Mouse (Mus musculus) layer of hippocampus, adult 9-10 months (tissue): ENCODE measurements around the gene Ninj1.
A peak's percentile ranks its signal among the peaks of the same experiment; 100 is the strongest.

ENCODE experiments used
- DNase-seq: peaks from one replicate; pipeline ENCODE4 v3.0.0; 2022; ENCODE audit warnings: low spot score

Ninj1 gene

DNA sequence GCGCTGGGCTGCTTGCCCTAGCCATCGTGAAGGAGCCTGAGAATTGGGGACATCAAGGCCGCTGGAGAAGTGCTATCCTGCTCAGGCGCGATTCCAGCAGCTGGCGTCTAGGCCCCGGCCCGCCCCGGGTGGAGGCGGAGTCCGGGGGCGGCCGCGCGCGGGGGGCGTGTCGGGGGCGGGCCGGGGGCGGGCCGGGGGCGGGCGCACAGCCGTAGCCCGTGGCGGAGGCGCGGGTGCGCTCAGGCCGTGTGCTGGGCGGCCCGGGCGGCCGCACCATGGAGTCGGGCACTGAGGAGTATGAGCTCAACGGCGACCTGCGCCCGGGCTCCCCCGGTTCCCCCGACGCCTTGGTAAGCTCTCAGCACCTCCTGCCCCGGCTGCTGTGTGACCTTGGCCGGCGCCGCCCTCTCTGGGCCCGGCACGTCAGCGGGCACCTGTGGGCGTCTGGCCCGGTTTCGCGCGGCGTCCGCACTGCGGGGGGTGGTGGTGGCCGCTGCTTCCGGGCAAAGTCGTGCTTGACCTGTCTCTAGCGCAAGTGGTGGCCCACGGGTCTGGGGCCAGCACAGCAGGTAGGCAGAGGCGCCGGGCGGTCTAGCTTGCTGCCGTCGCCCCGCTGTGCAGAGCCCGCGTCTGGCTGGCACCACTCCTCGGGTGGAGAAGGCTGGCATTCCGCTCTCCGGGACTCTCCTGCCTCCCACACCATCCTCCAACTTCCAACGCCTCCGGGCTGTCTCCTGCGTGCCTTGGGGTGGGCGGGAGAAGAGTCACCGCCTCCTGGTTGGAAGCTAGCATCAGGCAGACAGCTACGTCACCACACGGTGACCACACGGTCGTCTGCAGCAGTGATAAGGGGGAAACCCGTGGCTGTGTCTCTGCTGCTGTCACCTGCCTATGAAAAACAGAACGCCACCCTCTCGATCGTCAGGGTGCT is at the start of gene Ninj1:
Gene Ninj1 (plus strand): TSS at position 198 of the 931 bp plus-strand sequence.
- no peak for DNase-seq

- no peak for DNase-seq
Observed at GRCm38 (mm10) chr13:49140567-49140966, 46.7 kb upstream of the Ninj1 start.

GRCm38 (mm10) chr13:49142396-49142795 is 44.9 kb upstream of the Ninj1 start:
- DNase-seq = no peak

- no peak for DNase-seq
Observed at GRCm38 (mm10) chr13:49143323-49143722, 44.0 kb upstream of the Ninj1 start.

DNA sequence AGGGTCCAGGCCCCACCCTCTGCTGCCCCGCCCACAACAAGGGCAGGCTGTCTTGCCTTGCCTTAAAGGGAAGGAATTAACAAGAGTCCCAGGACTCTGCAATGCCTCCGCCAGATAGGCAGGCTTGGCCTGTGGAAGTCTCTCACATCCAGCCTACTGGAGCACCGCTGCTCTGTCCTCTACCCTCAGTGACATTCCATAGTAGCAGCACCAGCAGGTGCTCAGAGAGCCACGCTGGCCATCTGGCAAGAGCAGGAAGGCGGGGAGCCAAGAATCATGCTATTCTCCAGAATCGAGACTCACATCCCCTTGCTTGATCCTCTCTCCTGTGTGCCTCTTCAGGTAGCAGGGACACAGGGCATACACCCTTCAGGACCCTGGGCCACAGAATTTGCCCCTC is 42.8 kb upstream of the Ninj1 start:
- no peak for DNase-seq

DNA sequence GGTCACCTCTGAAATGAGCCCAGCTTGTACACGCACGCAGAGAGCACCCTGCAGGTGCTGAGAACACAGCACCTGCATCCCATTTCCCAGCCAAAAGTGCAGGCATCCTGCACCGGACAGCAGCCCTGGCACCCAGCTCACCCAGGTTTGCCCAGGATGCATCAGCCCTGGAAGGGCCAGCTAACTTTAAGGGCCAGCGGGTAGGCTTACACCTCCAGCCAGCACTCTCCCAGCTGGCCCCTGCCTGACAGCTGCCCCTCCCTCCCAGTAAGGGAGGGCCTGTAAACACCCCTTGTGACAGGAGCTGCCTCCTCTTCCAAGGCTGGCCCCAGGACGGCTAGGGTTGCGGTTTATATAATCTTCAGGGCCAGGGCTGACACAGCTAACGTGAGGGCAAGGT is 41.9 kb upstream of the Ninj1 start:
- DNase-seq = no peak

DNA sequence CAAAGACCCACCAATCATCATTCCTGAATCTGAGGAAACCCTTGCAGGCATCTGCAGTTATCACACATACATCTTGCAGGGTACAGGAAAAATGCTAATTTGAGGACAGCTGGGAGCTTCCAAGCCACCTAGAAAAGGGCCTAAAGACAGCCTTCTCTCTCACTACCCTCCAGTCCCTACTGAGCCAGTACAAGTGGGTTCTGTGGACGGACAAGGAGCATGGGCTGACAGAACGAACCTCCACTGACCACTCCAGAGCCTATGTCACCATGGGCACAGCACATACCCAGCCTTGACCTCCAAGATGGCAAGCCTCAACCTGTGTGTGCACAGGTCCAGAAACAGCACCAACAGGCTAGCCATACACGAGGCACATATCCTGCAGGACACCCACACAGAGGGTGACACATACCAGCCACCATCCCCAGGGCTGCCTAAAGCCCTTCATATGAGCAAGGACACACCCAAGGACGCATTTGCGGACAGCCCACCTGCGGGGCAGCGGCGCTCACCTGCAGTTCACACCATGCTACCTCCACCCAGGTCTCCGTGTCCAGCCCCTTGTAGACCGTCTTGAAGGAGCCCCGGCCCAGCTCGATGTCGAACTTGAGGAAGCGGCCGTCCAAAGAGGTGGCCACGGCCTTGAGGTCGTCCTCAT is 41.1 kb upstream of the Ninj1 start:
- no peak for DNase-seq

DNA sequence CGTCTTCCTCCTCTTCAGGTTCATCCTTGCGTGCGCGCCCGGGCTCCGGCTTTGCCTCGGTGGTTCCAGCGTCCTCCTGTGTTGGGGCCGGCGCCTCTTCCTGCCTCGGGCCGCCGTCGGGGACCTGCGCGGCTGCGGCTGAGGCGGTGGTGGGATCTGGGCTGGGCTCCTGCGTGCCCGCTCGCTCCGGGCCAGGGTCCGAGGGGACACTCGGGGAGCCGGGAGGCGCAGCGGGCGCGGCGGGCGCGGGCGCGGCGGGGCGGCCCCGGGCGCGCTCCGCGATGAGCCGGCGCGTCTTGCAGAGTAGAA is 40.6 kb upstream of the Ninj1 start:
- no peak for DNase-seq

DNA sequence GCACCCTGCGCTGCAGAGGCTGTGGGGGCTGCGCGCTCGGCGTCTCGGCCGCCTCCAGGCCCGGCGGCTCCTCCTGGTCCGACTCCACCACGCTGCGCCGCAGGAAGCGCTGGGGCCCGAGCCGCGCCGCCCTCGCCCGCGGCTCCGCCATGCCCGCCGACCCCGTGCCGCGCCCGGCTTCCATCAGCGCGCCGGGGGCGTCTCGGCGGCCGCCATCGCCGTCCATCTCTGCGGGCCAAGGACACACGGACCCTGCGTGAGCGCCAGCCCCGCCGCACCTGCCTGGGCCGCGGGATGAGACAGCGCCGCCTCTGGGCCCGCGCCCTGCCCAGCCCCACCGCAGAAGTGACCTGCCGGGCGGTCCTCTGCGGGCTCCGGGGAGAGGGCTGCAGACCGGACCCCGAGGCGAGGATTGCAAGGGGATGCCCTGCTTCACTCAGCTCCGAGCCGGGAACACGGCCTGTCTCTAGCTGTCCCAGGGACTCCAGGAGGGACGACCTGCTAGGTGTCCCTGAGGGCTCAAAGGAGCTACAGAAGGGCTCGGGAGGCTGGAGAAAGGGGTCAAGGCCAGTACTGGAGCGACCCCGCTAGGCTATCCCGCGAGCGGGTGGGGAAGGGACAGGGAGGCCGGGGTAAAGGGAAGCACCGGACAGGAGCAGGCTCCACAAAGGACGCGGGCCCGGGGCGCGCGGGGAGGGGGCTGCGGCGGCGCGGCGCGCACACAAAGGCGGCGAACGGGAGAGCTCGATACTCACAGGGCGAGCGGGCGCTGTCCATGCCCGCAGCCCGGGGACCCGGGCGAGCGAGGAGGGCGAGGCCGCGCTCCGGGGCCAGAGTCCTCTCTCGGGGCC is 40.1 kb upstream of the Ninj1 start:
- no peak for DNase-seq

GRCm38 (mm10) chr13:49147858-49148226 is 39.4 kb upstream of the Ninj1 start, which contains the start of gene Wnk2:
Gene Wnk2, minus strand, starts transcription at chr13:49148014.
- no peak for DNase-seq

DNA sequence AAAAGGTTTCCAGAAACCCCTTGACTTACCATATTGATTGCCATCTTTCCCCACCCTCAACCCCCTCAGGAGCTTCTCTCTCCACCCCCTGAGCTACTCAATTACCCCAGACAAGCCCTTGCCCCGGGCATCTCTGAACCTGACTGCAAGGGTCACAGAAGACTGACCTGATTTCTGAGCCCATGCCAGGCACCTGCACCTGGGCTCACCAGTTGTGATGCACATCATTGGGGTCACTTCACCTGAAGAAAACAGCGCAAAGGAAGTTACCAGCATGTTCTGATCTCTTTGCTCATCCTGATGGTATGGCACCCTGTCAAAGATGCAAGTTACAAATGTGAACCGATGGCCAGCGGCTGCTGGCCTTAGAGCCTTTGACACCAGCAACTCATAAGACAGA is 38.6 kb upstream of the Ninj1 start:
- DNase-seq = no peak

- no peak for DNase-seq
Observed at GRCm38 (mm10) chr13:49154028-49154427, 33.3 kb upstream of the Ninj1 start.

DNA sequence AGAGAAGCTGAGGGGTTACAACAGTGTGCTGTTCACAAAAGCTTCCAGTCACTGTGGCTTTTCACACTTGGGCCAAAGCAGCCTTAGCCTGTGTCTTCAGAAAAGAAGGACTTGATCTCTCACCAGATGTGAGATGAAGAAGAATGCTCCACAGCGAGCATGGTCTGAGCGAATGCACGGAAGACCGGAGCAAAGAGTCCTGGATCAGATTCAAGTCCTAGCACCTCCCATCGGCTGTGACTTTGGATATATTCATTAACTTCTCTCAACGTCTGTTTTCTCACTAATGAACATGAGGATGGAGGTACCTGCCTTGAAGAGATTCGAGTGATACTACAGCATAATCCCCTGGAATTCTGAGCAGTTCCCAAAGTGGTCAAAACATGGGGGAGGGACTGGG is 32.7 kb upstream of the Ninj1 start:
- DNase-seq = no peak

DNA sequence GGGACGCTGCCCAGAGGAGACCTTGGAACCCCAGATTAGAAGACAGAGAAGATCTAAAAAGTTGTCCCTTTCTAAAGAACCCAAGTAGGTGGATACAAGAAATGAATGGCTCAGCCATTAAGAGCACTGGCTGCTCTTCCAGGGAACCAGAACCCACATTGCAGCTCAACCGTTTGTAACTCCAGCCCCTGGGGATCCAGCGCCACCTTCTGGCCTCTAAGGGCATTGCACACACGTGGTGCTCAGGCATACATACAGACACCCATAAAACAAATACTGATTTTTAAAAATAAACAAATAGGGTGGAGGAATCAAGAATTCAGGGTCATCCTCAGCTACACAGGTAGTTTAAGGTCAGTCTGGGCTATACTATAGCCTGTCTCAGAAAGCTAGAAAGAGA is 30.6 kb upstream of the Ninj1 start:
- no peak for DNase-seq

DNA sequence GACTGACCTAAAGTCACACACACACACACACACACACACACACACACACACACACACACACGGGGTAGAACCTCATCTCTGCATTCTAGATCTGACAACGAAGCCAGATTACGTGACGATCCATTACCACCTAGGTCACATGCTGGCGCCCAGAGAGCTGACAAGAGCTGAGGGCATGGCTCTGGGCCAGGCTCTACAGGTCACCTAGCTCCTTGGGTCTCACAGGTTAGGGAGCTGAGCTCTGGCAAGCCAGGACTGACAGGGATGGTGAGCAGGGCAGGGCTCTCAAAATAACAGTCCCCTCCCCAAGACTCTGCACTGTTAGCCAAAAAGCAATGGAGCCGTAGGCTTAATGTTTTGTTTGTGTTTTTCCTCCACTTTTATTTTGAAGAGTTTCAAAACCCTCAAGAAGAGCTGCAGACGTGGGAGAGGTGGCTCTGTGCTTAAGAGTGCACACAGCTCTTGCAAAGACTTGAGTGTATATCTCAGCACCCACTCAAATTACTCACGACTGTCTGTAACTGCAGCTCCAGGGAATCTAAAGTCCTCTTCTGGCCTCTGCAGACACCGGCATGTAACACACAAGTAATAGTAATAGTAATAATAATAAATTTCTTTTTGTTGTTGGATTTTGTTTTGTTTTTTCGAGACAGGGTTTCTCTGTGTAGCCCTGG is 29.1 kb upstream of the Ninj1 start:
- DNase-seq = no peak

GRCm38 (mm10) chr13:49161236-49161635 is 26.0 kb upstream of the Ninj1 start:
- DNase-seq = no peak

GRCm38 (mm10) chr13:49162722-49163121 is 24.6 kb upstream of the Ninj1 start:
- no peak for DNase-seq

DNA sequence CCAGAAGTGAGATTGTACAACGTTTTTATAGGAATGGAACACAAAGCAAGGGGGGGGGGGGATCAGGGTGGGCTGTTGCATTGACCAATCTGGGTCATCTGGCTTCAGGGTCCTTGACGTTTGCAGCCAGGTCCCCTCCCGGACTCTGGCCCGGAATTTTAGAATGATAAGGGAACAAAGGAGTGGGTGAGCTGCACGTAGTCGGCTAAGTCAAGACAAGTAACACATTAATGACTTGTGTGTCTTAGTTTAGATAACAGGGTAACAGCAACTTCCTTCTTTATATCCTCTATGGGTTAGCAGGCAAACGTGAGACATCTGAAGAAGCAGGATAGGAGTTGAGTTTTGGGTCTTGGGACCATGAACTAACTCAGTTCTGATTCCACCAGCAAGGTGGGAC is 23.6 kb upstream of the Ninj1 start:
- DNase-seq = no peak

DNA sequence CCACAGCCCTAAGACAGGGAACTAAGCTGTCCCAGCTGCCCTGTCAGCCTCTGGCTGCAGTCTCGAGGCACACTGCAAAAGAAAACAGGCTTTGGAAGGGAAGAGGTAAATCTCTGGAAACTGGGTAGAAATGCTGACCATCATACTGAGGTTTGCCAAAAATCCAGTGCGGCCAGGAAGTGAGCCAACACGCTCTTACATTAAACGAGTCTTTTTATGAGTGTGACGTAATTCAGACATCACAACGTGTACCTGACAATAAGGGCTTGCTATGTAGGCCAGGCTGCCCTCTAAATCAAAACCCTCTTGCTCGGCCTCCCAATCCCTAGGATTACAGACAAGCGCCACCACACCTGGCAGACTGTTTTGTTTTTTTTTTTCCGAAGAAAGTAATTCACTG is 20.2 kb upstream of the Ninj1 start:
- DNase-seq = no peak

DNA sequence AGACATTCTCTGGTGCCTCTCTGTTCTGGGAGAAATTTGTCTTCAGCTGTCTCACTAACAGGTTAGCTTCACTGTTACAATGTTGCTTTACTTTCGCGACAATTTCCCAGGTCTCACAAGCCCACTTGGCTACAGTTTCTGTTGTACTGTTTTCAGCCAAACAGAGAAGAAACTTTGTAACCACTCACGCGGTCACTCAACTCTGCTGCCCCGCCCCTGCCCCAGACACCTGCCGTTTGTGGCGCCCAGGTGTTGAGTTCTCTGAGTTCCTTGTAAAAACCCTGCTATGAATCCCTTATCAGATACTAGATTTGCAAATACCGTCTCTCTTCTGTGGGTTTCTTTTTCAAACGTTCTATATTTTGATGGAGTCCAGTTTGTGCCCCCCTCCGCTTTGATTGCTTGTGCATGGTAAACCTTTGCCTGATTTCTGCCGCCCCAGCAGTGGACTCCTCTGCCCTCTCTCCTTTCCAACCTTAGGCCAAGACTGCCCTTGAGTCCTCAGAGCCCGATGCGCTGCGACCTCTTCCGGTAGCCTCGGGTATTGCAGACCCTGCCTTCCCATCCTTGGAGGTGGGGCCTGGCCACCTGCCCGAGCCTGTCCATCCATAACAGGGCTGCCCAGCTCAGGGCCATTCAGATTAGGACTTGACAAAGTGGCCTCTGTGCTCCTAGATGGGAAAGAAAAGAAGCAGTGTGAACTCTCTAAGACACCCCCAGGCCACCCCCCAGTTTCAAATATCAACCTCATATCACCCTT is 17.7 kb upstream of the Ninj1 start:
- peak; percentile 82 for DNase-seq

DNA sequence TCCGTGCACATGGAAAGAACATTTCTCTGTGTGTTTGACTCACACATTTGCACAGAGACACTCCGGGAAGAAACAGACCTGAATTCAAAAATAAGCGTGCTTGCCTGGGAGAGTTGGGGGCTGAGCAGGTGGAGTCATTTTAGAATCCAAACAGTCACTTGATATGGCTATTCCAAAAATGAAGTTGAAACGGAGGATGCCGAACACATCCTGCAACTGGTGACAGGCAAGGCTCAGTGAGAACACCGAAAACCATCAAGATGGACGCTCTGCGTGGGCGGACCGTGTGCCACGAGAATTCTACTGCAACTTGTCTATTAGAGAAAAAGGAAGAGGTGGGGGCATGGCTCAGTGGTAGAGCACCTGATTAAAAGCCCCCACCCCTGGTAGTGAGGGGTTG is 16.7 kb upstream of the Ninj1 start:
- no peak for DNase-seq
